Comparison of ENCODE assay signal across 25 mouse cellular contexts in genomic region chr9:22826571-22826990, GRCm38 (mm10).
A peak's percentile ranks its signal among the peaks of the same experiment; 100 is the strongest.
DNase-seq lines count a peak whose midpoint lies in the region; ATAC-seq and TF ChIP-seq lines count a peak whose summit lies in the region.
"Had no signal": no experiment of that assay in that cellular context is flagged by ENCODE, and none has a peak within 500 bp of the region (broad histone marks: within the 10 kb centered on the region; RNA-seq: fewer than 3 reads in every experiment).

No protein-coding gene starts in this region.

- no peaks in the 10 kb centered on the region for H3K36me3 ChIP-seq in intestine, embryonic 15.5 days
- H3K36me3 ChIP-seq in intestine, embryonic 16.5 days (ENCODE audit: control insufficient read depth, insufficient read depth, low read length), result no peaks in the 10 kb centered on the region
- no peaks in the 10 kb centered on the region for H3K36me3 ChIP-seq in forebrain, embryonic 12.5 days (replicated peaks)
- H3K36me3 ChIP-seq in forebrain, postnatal 0 days (ENCODE audit: insufficient read depth), result no peaks in the 10 kb centered on the region
- H3K36me3 ChIP-seq: embryonic facial prominence, embryonic 10.5 days; embryonic facial prominence, embryonic 15.5 days; heart, embryonic 13.5 days; lung, embryonic 15.5 days; midbrain, embryonic 12.5 days had no signal

- DNase-seq in MN1 (ENCODE audit: low spot score), result peak; percentile 55
- DNase-seq in forebrain, postnatal 0 days, result peak; percentile 70
- no peak for DNase-seq in urinary bladder, postnatal 36 days (ENCODE audit: low spot score in 2 of 2)
- DNase-seq in heart, adult 11 months, result no peak
- DNase-seq: adrenal gland, postnatal 14 days; gastrocnemius, adult 2 months; heart, postnatal 14 days; kidney, postnatal 10 days; layer of hippocampus, adult 9-11 months; right cerebral cortex, adult 18-20 months; spleen, adult 18-20 months; thymus, postnatal 14 days had no signal

- no peak overlapping the region for H3K27ac ChIP-seq in intestine, embryonic 15.5 days
- no peak overlapping the region for H3K27ac ChIP-seq in intestine, embryonic 16.5 days (ENCODE audit: low read length)
- no peak overlapping the region for H3K27ac ChIP-seq in forebrain, embryonic 12.5 days
- H3K27ac ChIP-seq in forebrain, postnatal 0 days (ENCODE audit: low read depth, low read length), result no peak overlapping the region
- H3K27ac ChIP-seq: embryonic facial prominence, embryonic 10.5 days; embryonic facial prominence, embryonic 15.5 days; gastrocnemius, adult 2 months; heart, embryonic 13.5 days; lung, embryonic 15.5 days; midbrain, embryonic 12.5 days had no signal

- 0 out of 2 replicates have a peak, but pooled peaks have one; percentile 36 for ATAC-seq in intestine, embryonic 15.5 days
- ATAC-seq in intestine, embryonic 16.5 days, result no peak
- ATAC-seq in forebrain, embryonic 12.5 days (ENCODE audit: low FRiP score), result peak; percentile 58; the same call in 1 of the 2 replicates
- ATAC-seq in forebrain, postnatal 0 days, result peak; percentile 74
- ATAC-seq: hindbrain, embryonic 16.5 days; intestine, postnatal 0 days; Patski had no signal

- H3K9me3 ChIP-seq in intestine, embryonic 15.5 days, result no peaks in the 10 kb centered on the region
- no peaks in the 10 kb centered on the region for H3K9me3 ChIP-seq in intestine, embryonic 16.5 days (ENCODE audit: control insufficient read depth, low read length)
- H3K9me3 ChIP-seq in forebrain, embryonic 12.5 days, result no peaks in the 10 kb centered on the region
- no peaks in the 10 kb centered on the region for H3K9me3 ChIP-seq in forebrain, postnatal 0 days (ENCODE audit: low read length)
- H3K9me3 ChIP-seq: embryonic facial prominence, embryonic 10.5 days; embryonic facial prominence, embryonic 15.5 days; G1E; heart, embryonic 13.5 days; lung, embryonic 15.5 days; midbrain, embryonic 12.5 days had no signal

- no peak for TF ChIP-seq CTCF in forebrain, postnatal 0 days (IDR thresholded peaks at IDR 0.05; ENCODE audit: low read depth)

- no peaks in the 10 kb centered on the region for H3K4me1 ChIP-seq in intestine, embryonic 15.5 days (replicated peaks)
- H3K4me1 ChIP-seq in intestine, embryonic 16.5 days (ENCODE audit: control insufficient read depth, insufficient read depth, low read length), result no peaks in the 10 kb centered on the region
- peaks cover 9% of the 10 kb centered on the region for H3K4me1 ChIP-seq in forebrain, embryonic 12.5 days
- H3K4me1 ChIP-seq in forebrain, postnatal 0 days (ENCODE audit: insufficient read depth), result peaks cover 5% of the 10 kb centered on the region; the same call in 1 of the 2 replicates
- H3K4me1 ChIP-seq: embryonic facial prominence, embryonic 15.5 days had no signal

- no peak overlapping the region for H3K4me2 ChIP-seq in intestine, embryonic 15.5 days (replicated peaks)
- no peak overlapping the region for H3K4me2 ChIP-seq in intestine, embryonic 16.5 days (ENCODE audit: low read depth, low read length)
- no peak overlapping the region for H3K4me2 ChIP-seq in forebrain, embryonic 12.5 days
- H3K4me2 ChIP-seq in forebrain, postnatal 0 days (ENCODE audit: low read depth), result no peak overlapping the region
- H3K4me2 ChIP-seq: embryonic facial prominence, embryonic 15.5 days; heart, embryonic 13.5 days; liver, embryonic 11.5 days; lung, embryonic 15.5 days; midbrain, embryonic 12.5 days had no signal

- no peak overlapping the region for H3K4me3 ChIP-seq in intestine, embryonic 15.5 days (replicated peaks)
- no peak overlapping the region for H3K4me3 ChIP-seq in intestine, embryonic 16.5 days (ENCODE audit: low read length)
- H3K4me3 ChIP-seq in forebrain, embryonic 12.5 days (replicated peaks), result no peak overlapping the region
- no peak overlapping the region for H3K4me3 ChIP-seq in forebrain, postnatal 0 days (ENCODE audit: low read depth, low read length)
- H3K4me3 ChIP-seq: embryonic facial prominence, embryonic 10.5 days; embryonic facial prominence, embryonic 15.5 days; gastrocnemius, adult 2 months; heart, embryonic 13.5 days; lung, embryonic 15.5 days; midbrain, embryonic 12.5 days had no signal

- H3K9ac ChIP-seq in intestine, embryonic 15.5 days, result no peak overlapping the region
- H3K9ac ChIP-seq in intestine, embryonic 16.5 days (ENCODE audit: low read depth, low read length), result no peak overlapping the region
- H3K9ac ChIP-seq in forebrain, embryonic 12.5 days, result no peak overlapping the region
- H3K9ac ChIP-seq in forebrain, postnatal 0 days, result no peak overlapping the region
- H3K9ac ChIP-seq: embryonic facial prominence, embryonic 15.5 days; heart, embryonic 13.5 days; lung, embryonic 15.5 days; midbrain, embryonic 12.5 days had no signal

- no peaks in the 10 kb centered on the region for H3K27me3 ChIP-seq in intestine, embryonic 15.5 days (replicated peaks)
- no peaks in the 10 kb centered on the region for H3K27me3 ChIP-seq in intestine, embryonic 16.5 days (replicated peaks; ENCODE audit: control insufficient read depth, insufficient read depth, low read length)
- H3K27me3 ChIP-seq in forebrain, embryonic 12.5 days, result peaks cover 33% of the 10 kb centered on the region
- no peaks in the 10 kb centered on the region for H3K27me3 ChIP-seq in forebrain, postnatal 0 days (ENCODE audit: insufficient read depth, low read length)
- H3K27me3 ChIP-seq: embryonic facial prominence, embryonic 15.5 days; heart, embryonic 13.5 days; lung, embryonic 15.5 days; Patski had no signal

- 46% methylated on average over 3 of the region's 3 CpGs for WGBS in intestine, embryonic 15.5 days
- 48% methylated on average over 3 of the region's 3 CpGs for WGBS in intestine, embryonic 16.5 days
- WGBS in forebrain, embryonic 12.5 days, result 24% methylated on average over 3 of the region's 3 CpGs
- 10% methylated on average over 3 of the region's 3 CpGs for WGBS in forebrain, postnatal 0 days

Comparison
In these comparisons a context has a peak if more than half of its experiments do, and no peak if none do; other contexts are left out.
1. DNase-seq: peak in MN1 (single experiment) and forebrain, postnatal 0 days (single experiment); none in urinary bladder, postnatal 36 days (0 of 2) and heart, adult 11 months (single experiment).